Mouse (Mus musculus): Measurements from ENCODE around the gene Il9. TPM values are rescaled to one million over a fixed set of nuclear protein-coding genes. Genes with fewer than 3 reads are reported as not detected.

Il9 gene
- not detected in 2 replicates for total RNA-seq (2021)
- long read RNA-seq, experiment 1: 0 reads
- long read RNA-seq, experiment 2: 0 reads

GRCm38 (mm10) chr13:56482146-56482545 lies at the start of gene Il9:
TSS of gene Il9 (minus strand) at chr13:56482246.
- DNase-seq: no peak

DNA sequence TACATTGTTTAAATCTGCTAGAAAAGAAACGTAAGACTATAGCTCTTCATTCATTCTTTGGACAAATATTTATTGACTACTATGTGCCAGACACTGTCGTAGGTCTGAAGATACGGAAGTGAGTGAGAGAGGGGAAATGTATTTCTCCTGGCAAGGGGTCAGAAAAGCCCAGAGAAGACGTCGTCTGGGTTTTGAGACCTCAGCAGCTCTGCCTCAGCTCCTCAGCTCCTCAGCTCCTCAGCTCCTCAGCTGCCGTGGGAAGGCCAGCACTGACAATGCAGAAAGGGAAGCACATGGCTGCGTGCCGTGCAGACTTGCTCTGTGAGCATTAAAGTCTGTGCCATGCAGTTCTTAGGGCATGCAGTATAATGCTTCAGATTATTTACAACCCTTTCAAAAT lies 47.6 kb upstream of the Il9 start:
- DNase-seq: no peak

DNA sequence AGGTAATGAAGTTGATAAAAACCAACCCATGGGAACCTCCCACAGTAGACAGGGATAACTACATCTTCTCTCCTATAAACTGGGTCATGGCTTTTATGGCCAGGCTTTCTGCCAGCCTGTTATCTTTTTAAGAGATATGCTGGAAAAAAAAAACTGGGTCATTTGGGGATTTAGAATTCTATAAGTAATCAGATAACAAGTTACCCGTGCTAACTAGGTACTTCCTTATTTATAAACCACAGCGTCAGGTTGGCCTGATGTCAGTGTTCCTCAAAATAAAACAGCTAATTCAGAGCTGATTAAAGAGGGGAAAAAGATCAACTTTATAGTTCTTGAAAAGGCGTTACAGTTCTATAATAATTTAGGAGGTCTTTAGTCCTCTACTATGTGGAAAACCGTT lies 47.0 kb upstream of the Il9 start:
- no peak for DNase-seq

- no peak for DNase-seq
These were observed 46.2 kb upstream of the Il9 start for GRCm38 (mm10) chr13:56528281-56528680.

GRCm38 (mm10) chr13:56527846-56528245 lies 45.8 kb upstream of the Il9 start:
- DNase-seq: no peak

DNA sequence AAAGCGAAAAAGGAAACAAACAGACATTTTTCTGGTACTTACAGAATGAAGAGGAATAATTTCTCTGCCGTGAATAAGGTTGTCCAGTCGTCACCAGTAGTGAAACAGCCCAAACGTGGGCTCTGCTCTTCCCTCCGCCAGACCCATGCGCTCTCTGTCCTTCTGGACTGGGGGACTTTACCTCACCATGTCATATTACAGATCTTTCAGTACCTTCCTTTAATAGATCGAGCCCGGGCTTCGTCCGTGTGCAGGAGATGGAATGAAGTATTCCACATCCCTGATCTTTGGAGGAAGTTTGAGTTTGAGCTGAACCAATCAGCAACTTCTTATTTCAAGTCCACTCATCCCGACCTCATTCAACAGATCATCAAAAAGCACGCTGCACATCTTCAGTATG lies 44.8 kb upstream of the Il9 start:
- DNase-seq: no peak

- no peak for DNase-seq
These were observed 40.7 kb upstream of the Il9 start for GRCm38 (mm10) chr13:56522821-56523167.

DNA sequence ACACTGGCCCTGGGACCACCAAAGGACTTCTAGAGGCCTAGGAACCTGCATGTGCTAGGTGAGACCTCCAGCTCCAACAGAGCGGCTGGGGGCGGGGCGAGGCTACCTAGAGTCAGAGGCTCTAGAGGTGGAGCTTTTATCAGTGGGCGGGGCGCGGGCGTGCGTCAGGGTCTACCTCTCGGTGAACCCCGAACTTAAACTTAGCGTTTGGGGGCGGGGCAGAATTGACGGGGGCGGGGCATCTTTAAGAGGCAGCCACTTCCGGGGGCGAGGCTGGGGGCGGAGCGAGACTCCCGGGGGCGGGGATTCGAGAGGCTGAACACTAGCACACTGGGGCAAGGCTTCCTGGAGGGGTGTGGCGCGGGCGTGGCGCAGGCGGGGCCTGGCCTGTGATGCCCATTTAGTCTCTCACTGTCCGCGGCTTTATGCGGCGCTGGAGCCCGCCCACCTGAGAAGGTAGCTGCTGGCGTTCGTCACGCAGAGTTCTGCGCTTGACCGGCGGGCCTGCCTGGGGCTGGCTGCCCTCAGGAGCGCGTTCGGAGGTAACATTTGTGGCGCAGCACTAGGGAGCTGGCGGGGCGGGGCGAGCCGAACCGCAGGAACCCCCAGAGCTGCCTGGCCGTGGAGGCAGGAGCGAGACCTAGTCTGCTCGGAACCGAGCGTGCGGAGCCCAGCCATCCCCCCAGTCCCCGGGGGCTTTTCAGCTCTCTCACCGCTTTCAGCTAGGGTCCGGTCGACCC lies 40.2 kb upstream of the Il9 start, which contains the start of gene Fbxl21:
Fbxl21 (plus strand) TSS at position 392 of the 740 bp plus-strand sequence.
- DNase-seq: peak; percentile 98

GRCm38 (mm10) chr13:56516816-56517215 lies 34.8 kb upstream of the Il9 start:
- DNase-seq: no peak

DNA sequence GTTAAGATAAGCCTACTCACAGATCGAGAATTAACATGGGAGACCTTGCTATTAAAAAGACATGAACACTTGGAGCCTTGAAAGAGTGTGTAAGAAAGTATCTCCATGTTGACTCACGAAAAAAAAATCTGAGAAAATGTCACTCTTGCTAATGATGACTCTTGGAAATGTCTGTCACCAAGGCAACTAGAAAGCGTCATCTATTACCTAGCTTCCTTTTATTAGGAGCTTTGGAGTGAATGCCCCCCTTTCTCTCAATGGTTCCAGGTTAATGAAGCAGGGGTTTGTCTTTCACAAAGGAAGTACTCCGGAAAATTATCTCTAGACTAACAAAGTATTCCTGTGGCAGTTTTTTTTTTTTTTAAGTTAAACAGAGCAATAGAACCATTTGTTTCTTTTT lies 34.3 kb upstream of the Il9 start:
- no peak for DNase-seq

GRCm38 (mm10) chr13:56513595-56513994 lies 31.5 kb upstream of the Il9 start:
- no peak for DNase-seq

DNA sequence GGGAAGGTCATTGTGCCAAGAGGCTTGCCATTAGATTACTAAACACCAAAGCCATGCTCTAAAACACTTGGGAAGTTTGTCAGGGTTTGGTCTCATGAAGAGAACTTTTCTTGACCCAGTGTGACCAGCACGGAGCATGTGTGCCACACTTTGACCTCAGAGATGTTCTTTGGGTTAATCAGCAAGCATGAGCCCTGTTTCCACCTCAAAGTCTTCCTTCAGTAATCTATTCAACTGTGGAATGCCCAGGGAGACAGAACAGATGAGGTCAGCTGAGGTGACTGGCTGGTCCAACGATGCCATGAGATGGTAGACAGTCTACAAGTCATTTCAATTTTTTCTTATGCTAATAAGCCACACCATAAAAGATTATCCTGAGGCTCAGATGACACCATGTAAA lies 27.8 kb upstream of the Il9 start:
- no peak for DNase-seq

DNA sequence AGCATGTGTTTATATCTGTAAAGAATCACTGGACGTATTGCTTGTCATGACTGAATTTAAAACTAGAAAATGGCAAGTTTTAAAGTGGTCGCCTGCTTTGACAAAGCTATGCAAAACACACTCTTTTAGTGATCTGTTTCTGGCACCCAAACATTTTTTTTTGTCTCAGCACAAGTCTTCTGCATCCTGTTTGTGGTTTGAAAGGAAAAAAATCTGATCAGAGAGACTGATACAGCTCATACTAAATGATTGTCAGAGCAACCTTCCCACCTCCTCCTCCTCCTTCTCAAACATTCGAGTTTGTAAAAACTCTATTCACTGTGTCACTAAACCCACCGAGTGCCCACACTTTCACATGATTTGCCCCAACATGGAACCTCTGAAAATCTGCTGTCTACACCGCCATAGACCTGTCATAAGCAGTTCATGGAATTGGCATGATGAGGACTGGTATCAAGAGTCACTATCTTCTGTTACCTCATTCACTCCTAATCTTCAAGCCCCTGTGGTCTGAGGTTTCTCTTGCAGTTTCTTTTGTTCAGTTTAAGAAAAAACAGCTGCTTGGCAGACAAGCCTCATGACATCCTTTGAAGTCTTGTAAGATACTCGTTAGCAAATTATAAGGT lies 24.9 kb upstream of the Il9 start:
- no peak for DNase-seq

- DNase-seq: no peak
These were observed 19.9 kb upstream of the Il9 start for GRCm38 (mm10) chr13:56501866-56502420.

GRCm38 (mm10) chr13:56500636-56501035 lies 18.6 kb upstream of the Il9 start:
- DNase-seq: no peak

GRCm38 (mm10) chr13:56500132-56500531 lies 18.1 kb upstream of the Il9 start:
- DNase-seq: no peak

DNA sequence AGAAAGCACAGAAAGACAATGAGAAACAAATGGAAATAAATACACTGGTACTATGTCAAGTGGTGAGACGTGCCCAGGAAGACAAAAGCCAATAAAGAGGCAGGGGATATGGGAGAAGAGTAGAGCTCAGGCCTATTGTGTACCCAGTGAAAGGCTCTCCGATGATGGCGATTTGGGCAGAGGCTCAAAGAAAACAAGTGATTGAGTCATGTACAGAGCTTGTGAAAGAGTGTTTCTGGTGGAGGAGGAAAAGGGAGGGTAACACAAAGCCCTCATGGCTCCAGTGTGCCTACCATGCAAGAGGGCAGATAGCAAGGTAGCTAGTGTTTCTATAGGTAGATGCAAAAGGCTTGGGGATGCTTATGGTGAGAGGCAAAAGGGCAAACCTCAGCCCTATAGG lies 12.4 kb upstream of the Il9 start:
- peak; percentile 46 for DNase-seq

DNA sequence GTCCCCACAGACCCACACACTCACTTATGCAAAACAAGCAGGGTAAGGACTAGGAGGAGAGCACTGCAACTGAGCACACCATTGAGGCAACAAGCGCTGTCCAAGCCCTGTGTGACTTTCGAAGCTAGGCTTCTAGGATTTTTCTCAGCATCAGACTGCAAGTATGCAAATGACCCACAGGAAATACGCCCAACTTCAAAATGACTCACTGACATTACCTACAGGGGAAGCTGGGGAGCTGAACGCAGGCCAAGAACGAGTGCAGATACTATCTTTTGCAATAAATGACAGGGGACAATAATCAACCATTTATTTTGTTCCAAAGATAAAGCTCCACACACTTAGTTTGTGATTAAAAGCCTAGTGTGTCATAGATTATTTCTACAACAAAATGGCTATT lies 6.0 kb upstream of the Il9 start:
- DNase-seq: peak; percentile 20

- DNase-seq: peak; percentile 50
These were observed 4.0 kb downstream of the Il9 start for GRCm38 (mm10) chr13:56478027-56478426.

- DNase-seq: no peak
These were observed 4.8 kb downstream of the Il9 start for GRCm38 (mm10) chr13:56477271-56477670.

- DNase-seq: peak; percentile 24
These were observed 5.3 kb downstream of the Il9 start for GRCm38 (mm10) chr13:56476790-56477189.

GRCm38 (mm10) chr13:56475363-56475762 lies 6.7 kb downstream of the Il9 start:
- DNase-seq: peak; percentile 66

DNA sequence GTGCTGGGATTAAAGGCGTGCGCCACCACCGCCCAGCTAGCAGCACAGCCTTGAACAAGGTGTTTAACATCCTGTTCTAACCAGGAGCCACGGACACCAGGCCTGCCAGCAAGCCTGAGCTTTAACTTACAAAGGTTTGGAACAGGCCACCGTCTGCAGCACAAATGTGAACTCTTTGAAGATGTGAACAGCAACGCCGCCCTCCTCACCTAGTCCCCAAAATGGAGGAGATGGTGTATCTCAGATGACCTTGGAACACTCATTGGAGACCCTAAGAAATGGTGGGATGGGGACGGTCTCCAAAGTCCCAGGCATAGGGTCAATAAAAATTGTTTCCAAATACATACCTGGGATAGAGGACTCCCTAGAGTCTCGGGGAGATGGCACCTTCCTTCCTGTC lies 9.4 kb downstream of the Il9 start:
- no peak for DNase-seq

GRCm38 (mm10) chr13:56471951-56472350 lies 10.1 kb downstream of the Il9 start:
- peak; percentile 59 for DNase-seq

Measured in adrenal gland, postnatal 14 days (tissue).